Mouse (Mus musculus) cortical plate, adult 2 months (tissue): Measurements from ENCODE around the gene Zfp804a. TPM values are rescaled to one million over a fixed set of nuclear protein-coding genes. Genes with fewer than 3 reads are reported as not detected.

Source experiments
- H3K27ac ChIP-seq: fragments of 200-500 bp; 2 replicates; pipeline ENCODE4 v1.5.1; 2012; ENCODE audit warnings: low read length, control low read depth, inconsistent platforms; ENCODE audit not compliant: insufficient read depth
- H3K4me1 ChIP-seq: fragments of 200-500 bp; 2 replicates; pipeline ENCODE4 v1.6.1; 2011; ENCODE audit warnings: low read length; ENCODE audit not compliant: control insufficient read depth, insufficient read depth
- H3K4me3 ChIP-seq: fragments of 200-500 bp; 2 replicates; pipeline ENCODE4 v1.5.1; 2011; ENCODE audit warnings: mild to moderate bottlenecking, low read length, control low read depth; ENCODE audit not compliant: insufficient read depth
- CTCF ChIP-seq: fragments of 200-500 bp; IDR thresholded peaks from 2 replicates; pipeline ENCODE4 v1.5.1; 2011; ENCODE audit warnings: mild to moderate bottlenecking, control low read depth, low read length; ENCODE audit not compliant: insufficient read depth; ENCODE audit errors: extremely low read depth
- POLR2A ChIP-seq: fragments of 200-500 bp; IDR thresholded peaks from 2 replicates; pipeline ENCODE4 v1.6.1; 2011; ENCODE audit warnings: mild to moderate bottlenecking, low read length, control low read depth; ENCODE audit not compliant: insufficient read depth; ENCODE audit errors: extremely low read depth
- polyA plus RNA-seq: library from polyadenylated mRNA; depleted of rRNA; stranded (reverse); fragments of >200 nt; gene quantifications from 2 replicates; pipeline ENCODE4 v1.2.3, GENCODE M21; 2012; rRNA removed

Gene Zfp804a
- polyA plus RNA-seq, result 6.5 and 7.2 TPM in 2 replicates

DNA sequence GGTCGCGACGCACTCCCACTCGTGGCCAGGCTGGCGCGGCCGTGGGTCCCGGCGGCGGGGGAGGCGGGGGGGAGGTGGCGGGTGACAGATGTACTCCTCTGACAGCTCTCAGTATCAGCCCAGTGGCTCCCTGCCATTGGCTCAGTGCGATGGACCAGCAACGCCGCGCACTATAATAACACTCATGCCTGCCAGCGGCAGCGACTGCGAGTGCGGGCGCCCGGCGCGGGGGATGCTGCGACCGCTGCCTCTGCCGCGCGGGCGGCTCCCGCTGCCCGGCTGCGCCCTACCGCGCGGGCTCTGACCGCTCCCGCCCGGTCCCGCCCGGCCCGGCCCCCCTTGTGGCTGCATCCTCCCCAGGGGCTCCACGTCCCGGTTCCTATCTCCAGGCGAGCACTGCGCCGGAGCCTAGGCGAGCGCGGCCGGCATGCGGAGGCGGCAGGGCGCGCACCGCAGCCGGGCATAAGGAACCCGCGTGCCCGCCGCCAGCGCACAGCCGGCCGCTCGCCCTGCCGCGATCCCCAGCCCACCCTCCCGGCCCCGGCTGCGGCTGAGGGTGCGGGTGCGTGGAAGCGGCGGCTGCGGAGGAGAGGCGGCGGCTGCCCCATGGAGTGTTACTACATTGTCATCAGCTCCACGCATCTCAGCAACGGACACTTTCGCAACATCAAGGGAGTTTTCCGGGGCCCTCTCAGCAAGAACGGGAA, at the start of gene Zfp804a:
TSS of gene Zfp804a (plus strand) at position 38 of the 707 bp plus-strand sequence.
- no peaks in the 10 kb centered on the region for H3K4me1 ChIP-seq
- TF ChIP-seq POLR2A (no peak), CTCF (no peak)
- H3K4me3 ChIP-seq, result peak within 1 kb of the TSS; percentile 85
- peak within 1 kb of the TSS; percentile 92 for H3K27ac ChIP-seq

GRCm38 (mm10) chr2:82051635-82052034, 1.4 kb upstream of the Zfp804a start:
- Histone ChIP-seq H3K27ac (no peak overlapping the region), H3K4me1 (no peaks in the 10 kb centered on the region), H3K4me3 (peak overlapping the region; percentile 85; the same call in 1 of the 2 replicates)
- TF ChIP-seq POLR2A, result no peak

DNA sequence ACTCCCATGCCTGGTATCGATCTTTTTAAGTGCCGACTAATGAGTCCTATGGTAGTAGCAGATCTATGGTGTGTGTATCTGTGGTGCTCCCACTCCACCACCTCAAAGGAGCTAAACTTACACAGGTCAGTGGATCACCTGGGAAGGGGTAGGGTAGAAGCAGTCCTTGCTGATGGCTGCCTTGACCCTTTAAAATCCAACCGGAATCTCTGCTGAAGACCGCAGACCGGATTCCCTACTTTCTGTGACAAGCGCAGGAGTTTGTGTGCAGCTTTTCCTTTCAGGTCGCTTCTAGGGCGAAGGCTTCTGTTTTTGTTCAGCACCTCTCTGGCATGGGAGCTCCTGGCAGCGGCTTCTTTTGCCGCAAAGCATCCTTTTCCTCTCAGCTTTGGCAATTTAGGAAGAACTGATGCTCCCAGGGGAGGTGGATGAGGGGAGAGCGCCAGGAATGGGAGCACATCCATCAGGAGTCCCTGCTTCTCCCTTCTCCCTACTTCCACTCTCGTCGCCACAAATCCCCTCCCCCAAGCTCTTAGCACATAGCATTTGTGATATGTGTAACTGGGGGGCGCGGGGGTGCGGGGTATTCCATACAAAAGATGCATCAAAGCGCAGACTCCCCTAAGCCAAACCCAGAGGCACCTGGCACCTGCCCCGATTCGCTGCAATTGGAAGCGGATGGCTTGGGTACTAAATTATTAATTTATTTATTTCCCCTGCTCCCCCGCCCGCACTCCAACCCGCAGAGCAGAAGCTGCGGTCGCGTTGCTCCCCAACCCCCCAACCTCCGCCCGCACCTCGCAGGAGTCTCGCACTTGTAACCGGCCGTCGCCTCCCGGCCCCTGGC, 461 bp upstream of the Zfp804a start:
- Histone ChIP-seq H3K27ac (peak overlapping the region; percentile 78), H3K4me3 (peak overlapping the region; percentile 85), H3K4me1 (no peaks in the 10 kb centered on the region)
- TF ChIP-seq CTCF (no peak), POLR2A (no peak)

- TF ChIP-seq CTCF, result no peak
- no peak for TF ChIP-seq POLR2A
- no peaks in the 10 kb centered on the region for H3K4me1 ChIP-seq
- peak overlapping the region; percentile 85 for H3K4me3 ChIP-seq
- 0 out of 2 replicates have a peak overlapping the region, but pooled peaks have one; percentile 9 for H3K27ac ChIP-seq
These were observed 1.4 kb downstream of the Zfp804a start for GRCm38 (mm10) chr2:82054446-82054845.

DNA sequence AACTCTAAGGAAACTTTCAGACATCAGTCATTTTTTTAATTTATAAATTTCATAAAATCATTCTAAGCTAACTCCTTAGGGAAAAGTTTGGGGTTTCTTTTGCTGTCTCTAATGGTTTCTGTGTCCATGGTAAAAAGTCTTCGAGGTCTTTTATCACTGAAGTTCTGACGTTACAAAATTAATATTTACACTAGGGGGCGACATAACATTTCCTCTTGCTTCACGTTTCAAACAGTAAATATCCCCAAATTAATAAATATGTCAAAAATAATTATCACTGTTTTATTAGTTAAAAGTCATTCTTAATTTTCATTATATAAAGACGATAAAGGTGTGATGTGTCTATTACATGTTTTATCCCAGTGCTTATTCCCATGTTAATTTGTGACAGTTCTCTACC, 11.6 kb downstream of the Zfp804a start:
- H3K4me1 ChIP-seq, result no peaks in the 10 kb centered on the region
- H3K4me3 ChIP-seq, result no peak overlapping the region
- no peak overlapping the region for H3K27ac ChIP-seq
- no peak for TF ChIP-seq CTCF
- TF ChIP-seq POLR2A, result no peak

DNA sequence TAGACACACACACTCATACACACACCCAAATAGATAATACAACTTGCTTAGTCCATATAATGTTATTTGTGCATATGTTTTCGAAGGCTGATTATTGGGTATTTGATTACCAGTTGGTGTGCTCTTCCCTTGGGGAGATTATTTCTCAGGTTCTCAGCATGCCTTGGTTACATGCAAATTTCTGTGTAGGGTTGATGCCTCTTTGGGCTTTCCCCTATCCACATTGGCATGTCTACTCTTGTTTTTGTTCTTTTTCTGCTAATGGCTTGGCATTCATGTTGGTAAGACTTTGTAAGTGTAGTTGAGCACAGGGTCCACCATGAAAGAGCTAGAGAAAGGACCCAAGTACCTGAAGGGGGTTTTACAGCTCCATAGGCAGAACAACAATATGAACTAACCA, 14.9 kb downstream of the Zfp804a start:
- Histone ChIP-seq H3K4me3 (no peak overlapping the region), H3K27ac (no peak overlapping the region)
- no peak for TF ChIP-seq CTCF
- no peak for TF ChIP-seq POLR2A

GRCm38 (mm10) chr2:82069172-82069571, 16.1 kb downstream of the Zfp804a start:
- no peak overlapping the region for H3K27ac ChIP-seq
- no peaks in the 10 kb centered on the region for H3K4me1 ChIP-seq
- H3K4me3 ChIP-seq, result no peak overlapping the region
- TF ChIP-seq POLR2A, result no peak

More for the DNA sequence above, 14.9 kb downstream of the Zfp804a start:
- H3K4me1 ChIP-seq, result no peaks in the 10 kb centered on the region

DNA sequence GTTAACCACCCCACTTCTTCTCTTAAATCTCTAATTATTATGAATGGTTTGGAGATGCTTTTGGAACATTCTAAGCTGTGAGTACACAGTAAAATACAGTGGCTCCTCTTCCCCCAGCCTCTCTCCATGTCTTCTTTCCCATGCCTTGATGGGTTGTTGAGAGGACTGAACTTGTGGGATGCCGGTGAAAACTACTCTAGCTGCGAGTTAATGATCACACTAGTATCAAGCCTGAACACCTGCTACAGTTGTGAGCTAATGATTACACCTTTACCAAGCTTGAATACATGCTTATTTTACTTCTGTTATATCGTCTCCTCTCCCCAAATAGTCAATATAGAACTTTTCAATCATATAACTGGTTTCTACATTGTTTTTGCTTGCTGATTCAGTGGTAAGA, 23.9 kb downstream of the Zfp804a start:
- no peak overlapping the region for H3K4me3 ChIP-seq
- H3K27ac ChIP-seq, result no peak overlapping the region
- TF ChIP-seq CTCF, result no peak
- no peak for TF ChIP-seq POLR2A
- no peaks in the 10 kb centered on the region for H3K4me1 ChIP-seq

DNA sequence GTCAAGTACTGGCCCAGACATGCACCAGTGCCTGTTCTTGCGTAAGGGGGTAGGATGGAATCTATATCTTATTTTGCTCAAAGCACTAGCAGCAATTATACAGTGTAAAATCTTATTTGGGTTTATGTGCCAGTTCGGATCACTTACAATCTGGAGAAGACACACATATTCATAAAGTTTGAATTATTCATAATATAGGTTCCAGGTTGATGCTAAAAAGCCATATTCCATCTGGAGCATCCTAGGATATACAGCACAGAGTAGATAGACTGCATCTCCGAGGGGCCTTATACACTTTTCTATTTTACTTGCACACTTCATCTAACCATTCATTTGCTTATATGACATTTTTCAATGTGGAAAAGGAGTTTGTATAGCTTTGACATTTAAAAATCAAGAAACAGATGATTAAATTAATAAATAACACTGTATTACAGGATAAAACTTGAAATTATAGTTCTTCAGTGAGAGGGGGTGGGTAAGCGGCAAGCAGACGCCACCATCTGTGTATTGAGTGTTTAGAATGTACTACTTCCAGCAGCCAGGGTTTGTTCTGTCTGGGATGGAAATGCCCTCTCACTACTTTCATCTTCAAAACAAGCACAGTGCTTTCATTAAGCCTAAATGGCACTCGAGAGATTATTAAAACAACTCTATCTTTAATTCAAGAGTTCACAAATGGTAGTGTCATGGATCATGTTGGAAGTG, 25.4 kb downstream of the Zfp804a start:
- no peak for TF ChIP-seq POLR2A
- no peak for TF ChIP-seq CTCF

DNA sequence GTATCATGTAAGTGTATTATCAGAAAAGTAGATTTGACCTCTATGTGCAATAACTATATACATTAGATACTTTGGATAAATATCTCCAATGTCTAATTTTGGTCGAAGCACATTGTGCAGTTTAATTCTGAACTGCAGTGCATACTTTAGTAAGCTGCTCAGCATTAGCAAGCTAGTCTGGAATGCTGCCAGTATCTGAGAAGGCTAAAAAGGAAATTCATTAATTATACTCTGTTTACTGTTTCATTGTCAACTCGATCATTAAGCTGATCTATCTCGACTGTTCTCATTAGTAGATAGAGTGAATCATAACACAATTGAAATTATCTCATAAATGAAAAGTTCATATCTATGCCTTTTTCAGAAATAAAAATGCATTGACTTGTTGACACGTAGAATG, 27.7 kb downstream of the Zfp804a start:
- TF ChIP-seq POLR2A (no peak), CTCF (no peak)
- Histone ChIP-seq H3K4me1 (no peaks in the 10 kb centered on the region), H3K27ac (no peak overlapping the region), H3K4me3 (no peak overlapping the region)

More for the DNA sequence above, 25.4 kb downstream of the Zfp804a start:
- no peak overlapping the region for H3K27ac ChIP-seq
- no peak overlapping the region for H3K4me3 ChIP-seq
- no peaks in the 10 kb centered on the region for H3K4me1 ChIP-seq

DNA sequence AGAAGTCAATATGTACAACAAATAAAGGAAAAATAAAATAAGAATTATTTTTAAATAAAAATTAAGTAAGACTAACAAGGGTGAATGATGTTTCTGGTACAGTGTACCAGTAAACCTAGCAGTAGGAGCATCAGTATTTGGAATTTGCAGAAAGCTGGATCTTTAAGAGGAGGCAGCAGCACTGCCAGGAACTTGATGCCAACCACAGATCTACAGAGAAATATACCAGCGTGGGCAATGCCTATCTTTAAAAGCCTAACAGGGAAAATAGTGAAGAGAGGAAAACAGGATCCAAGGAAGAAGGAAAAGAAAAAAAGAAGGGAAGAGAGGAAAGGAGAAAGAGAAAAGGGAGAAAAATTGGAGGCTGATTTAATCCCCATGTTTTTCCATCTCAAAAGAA, 60.1 kb downstream of the Zfp804a start:
- TF ChIP-seq CTCF, result no peak
- no peak for TF ChIP-seq POLR2A
- H3K27ac ChIP-seq, result no peak overlapping the region
- H3K4me1 ChIP-seq, result no peaks in the 10 kb centered on the region

More for the DNA sequence above, 60.1 kb downstream of the Zfp804a start:
- no peak overlapping the region for H3K4me3 ChIP-seq
